Comparison of ENCODE assay signal across 24 mouse cellular contexts in the genomic region with DNA sequence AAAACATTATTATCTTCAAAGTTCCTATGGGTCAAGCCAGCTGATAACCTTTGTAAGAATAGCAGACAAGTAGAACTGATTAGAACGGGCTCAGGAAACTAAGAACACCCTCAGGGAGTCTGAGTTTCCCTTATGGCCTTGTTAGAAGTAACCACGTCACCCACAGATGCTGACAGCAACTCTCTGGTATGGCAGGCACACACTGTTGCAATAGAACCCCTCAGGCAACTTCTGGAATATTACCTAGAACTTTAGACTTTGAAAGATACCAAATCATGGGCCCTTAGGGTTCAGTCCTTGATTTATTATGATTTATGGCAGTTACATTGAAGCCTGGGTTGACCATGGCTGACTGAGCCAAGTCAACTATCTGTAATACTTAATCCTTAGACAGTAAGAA. TPM values are rescaled to one million over a fixed set of nuclear protein-coding genes. Genes with fewer than 3 reads are reported as not detected.
DNase-seq lines count a peak whose midpoint lies in the region; ATAC-seq and TF ChIP-seq lines count a peak whose summit lies in the region.
"Had no signal": no experiment of that assay in that cellular context is flagged by ENCODE, and none has a peak within 500 bp of the region (broad histone marks: within the 10 kb centered on the region; RNA-seq: fewer than 3 reads in every experiment).

No protein-coding gene starts in this region.

- no peaks in the 10 kb centered on the region for H3K36me3 ChIP-seq in heart, embryonic 10.5 days
- H3K36me3 ChIP-seq in midbrain, embryonic 11.5 days (ENCODE audit: control insufficient read depth, insufficient read depth, low read length) = no peaks in the 10 kb centered on the region
- no peaks in the 10 kb centered on the region for H3K36me3 ChIP-seq in midbrain, embryonic 14.5 days (ENCODE audit: control insufficient read depth, insufficient read depth, low read length)
- no peaks in the 10 kb centered on the region for H3K36me3 ChIP-seq in intestine, postnatal 0 days (ENCODE audit: control insufficient read depth, insufficient read depth)
- H3K36me3 ChIP-seq: embryonic facial prominence, embryonic 12.5 days; forebrain, embryonic 12.5 days; hindbrain, embryonic 12.5 days had no signal

- H3K9me3 ChIP-seq in heart, embryonic 10.5 days = no peaks in the 10 kb centered on the region
- H3K9me3 ChIP-seq in midbrain, embryonic 11.5 days (ENCODE audit: control insufficient read depth, low read length) = no peaks in the 10 kb centered on the region
- no peaks in the 10 kb centered on the region for H3K9me3 ChIP-seq in midbrain, embryonic 14.5 days (ENCODE audit: control insufficient read depth, low read length)
- no peaks in the 10 kb centered on the region for H3K9me3 ChIP-seq in intestine, postnatal 0 days (ENCODE audit: control insufficient read depth)
- H3K9me3 ChIP-seq: embryonic facial prominence, embryonic 12.5 days; forebrain, embryonic 12.5 days; hindbrain, embryonic 12.5 days had no signal

- H3K27me3 ChIP-seq in heart, embryonic 10.5 days (ENCODE audit: insufficient read depth, poor library complexity, severe bottlenecking) = no peaks in the 10 kb centered on the region
- H3K27me3 ChIP-seq in midbrain, embryonic 11.5 days (ENCODE audit: control insufficient read depth, insufficient read depth, low read length) = no peaks in the 10 kb centered on the region
- no peaks in the 10 kb centered on the region for H3K27me3 ChIP-seq in midbrain, embryonic 14.5 days (ENCODE audit: control insufficient read depth, insufficient read depth, low read length)
- no peaks in the 10 kb centered on the region for H3K27me3 ChIP-seq in intestine, postnatal 0 days (replicated peaks; ENCODE audit: control insufficient read depth, insufficient read depth, low read length)
- H3K27me3 ChIP-seq: CH12.LX; embryonic facial prominence, embryonic 12.5 days; forebrain, embryonic 12.5 days; hindbrain, embryonic 12.5 days had no signal

- no peak overlapping the region for H3K4me2 ChIP-seq in midbrain, embryonic 11.5 days
- H3K4me2 ChIP-seq in midbrain, embryonic 14.5 days (ENCODE audit: low read length) = no peak overlapping the region
- no peak overlapping the region for H3K4me2 ChIP-seq in intestine, postnatal 0 days (replicated peaks; ENCODE audit: low read depth)
- H3K4me2 ChIP-seq: embryonic facial prominence, embryonic 12.5 days; forebrain, embryonic 12.5 days; hindbrain, embryonic 12.5 days had no signal

- DNase-seq in heart, adult 11 months = peak; percentile 27
- DNase-seq in heart, embryonic 10.5 days (ENCODE audit: low spot score) = no peak
- peak; percentile 4 for DNase-seq in midbrain, embryonic 11.5 days (ENCODE audit: low spot score, missing footprints)
- no peak for DNase-seq in midbrain, embryonic 14.5 days
- no peak for DNase-seq in gastrocnemius, postnatal 14 days
- DNase-seq in urinary bladder, adult 2 months (ENCODE audit: low spot score) = no peak
- DNase-seq: adrenal gland, postnatal 14 days; cerebellum, adult 11-12 months; cerebellum, adult 9-10 months; cerebellum, postnatal 25 days; gastrocnemius, postnatal 25 days; heart, postnatal 10 days; heart, postnatal 4 days had no signal

- TF ChIP-seq CTCF in intestine, postnatal 0 days (IDR thresholded peaks at IDR 0.05; ENCODE audit: low read depth) = no peak

- intact Hi-C loops in gastrocnemius, postnatal 14 days (cut with DNase I; ENCODE audit: low total_unique reads) = no loop called here

- no peak overlapping the region for H3K4me3 ChIP-seq in heart, embryonic 10.5 days
- no peak overlapping the region for H3K4me3 ChIP-seq in midbrain, embryonic 11.5 days (ENCODE audit: low read depth, low read length)
- no peak overlapping the region for H3K4me3 ChIP-seq in midbrain, embryonic 14.5 days (replicated peaks; ENCODE audit: low read depth, low read length)
- no peak overlapping the region for H3K4me3 ChIP-seq in intestine, postnatal 0 days (ENCODE audit: low read depth, low read length)
- H3K4me3 ChIP-seq: embryonic facial prominence, embryonic 12.5 days; forebrain, embryonic 12.5 days; hindbrain, embryonic 12.5 days had no signal

- no peak overlapping the region for H3K9ac ChIP-seq in midbrain, embryonic 11.5 days (ENCODE audit: low read length)
- no peak overlapping the region for H3K9ac ChIP-seq in midbrain, embryonic 14.5 days (replicated peaks; ENCODE audit: low read length)
- H3K9ac ChIP-seq in intestine, postnatal 0 days (ENCODE audit: low read depth, low read length) = no peak overlapping the region
- H3K9ac ChIP-seq: embryonic facial prominence, embryonic 12.5 days; forebrain, embryonic 12.5 days; hindbrain, embryonic 12.5 days had no signal

- no peak overlapping the region for H3K27ac ChIP-seq in heart, embryonic 10.5 days
- H3K27ac ChIP-seq in midbrain, embryonic 11.5 days (ENCODE audit: low read depth, low read length) = no peak overlapping the region
- H3K27ac ChIP-seq in midbrain, embryonic 14.5 days (replicated peaks; ENCODE audit: low read depth, low read length) = no peak overlapping the region
- H3K27ac ChIP-seq in intestine, postnatal 0 days (ENCODE audit: low read depth, low read length) = no peak overlapping the region
- H3K27ac ChIP-seq: embryonic facial prominence, embryonic 12.5 days; forebrain, embryonic 12.5 days; hindbrain, embryonic 12.5 days had no signal

- ATAC-seq in midbrain, embryonic 11.5 days (ENCODE audit: low FRiP score) = no peak
- no peak for ATAC-seq in midbrain, embryonic 14.5 days (ENCODE audit: low FRiP score, low TSS enrichment)
- peak; percentile 95 for ATAC-seq in intestine, postnatal 0 days
- ATAC-seq: forebrain, embryonic 16.5 days; hindbrain, embryonic 16.5 days; inflammation-experienced regulatory T-cells, adult 6 months had no signal

- WGBS in heart, embryonic 10.5 days = 33% methylated on average over 2 of the region's 2 CpGs
- 73% methylated on average over 2 of the region's 2 CpGs for WGBS in midbrain, embryonic 11.5 days
- WGBS in midbrain, embryonic 14.5 days = 78% methylated on average over 2 of the region's 2 CpGs
- WGBS in intestine, postnatal 0 days = 26% methylated on average over 2 of the region's 2 CpGs

- H3K4me1 ChIP-seq in heart, embryonic 10.5 days = no peaks in the 10 kb centered on the region
- H3K4me1 ChIP-seq in midbrain, embryonic 11.5 days (ENCODE audit: control insufficient read depth, insufficient read depth, low read length) = no peaks in the 10 kb centered on the region
- H3K4me1 ChIP-seq in midbrain, embryonic 14.5 days (ENCODE audit: control insufficient read depth, insufficient read depth, low read length) = no peaks in the 10 kb centered on the region
- no peaks in the 10 kb centered on the region; the same call in 1 of the 2 replicates for H3K4me1 ChIP-seq in intestine, postnatal 0 days (replicated peaks; ENCODE audit: control insufficient read depth, insufficient read depth, low read length)
- H3K4me1 ChIP-seq: embryonic facial prominence, embryonic 12.5 days; forebrain, embryonic 12.5 days; hindbrain, embryonic 12.5 days had no signal

RNA-seq across cellular contexts. Expression of a gene that starts 23.6 kb away (rescaled TPM):
- 0.12 and 0.31 TPM in 2 replicates for polyA plus RNA-seq in heart, embryonic 10.5 days (2016; fragmentation: Nextera tagmentation; extraction: Ambion mirVana)
- 0.22 TPM in 1 of 2 replicates, not detected in the other for polyA plus RNA-seq in midbrain, embryonic 11.5 days (2014; fragmentation: Nextera tagmentation; extraction: Ambion mirVana)
- 0.57 and 0.80 TPM in 2 replicates for polyA plus RNA-seq in midbrain, embryonic 14.5 days (2014; fragmentation: Nextera tagmentation; extraction: Ambion mirVana)
- 0.26 and 0.56 TPM in 2 replicates for polyA plus RNA-seq in intestine, postnatal 0 days (2015; fragmentation: Nextera tagmentation; extraction: Ambion mirVana)
- not detected for total RNA-seq in gastrocnemius, postnatal 14 days (2021)
- polyA plus RNA-seq in urinary bladder, adult 2 months (2012; rRNA removed) = 3.3 and 4.7 TPM in 2 replicates
- total RNA-seq: adrenal gland, postnatal 14 days; gastrocnemius, adult 18-20 months; gastrocnemius, postnatal 25 days; heart, postnatal 10 days; heart, postnatal 4 days had no signal
- polyA plus RNA-seq: inflammation-experienced regulatory T-cells, adult 6 months had no signal

RNA-seq across cellular contexts. Expression of a gene that starts 27.2 kb away (rescaled TPM):
- polyA plus RNA-seq in heart, embryonic 10.5 days (2016; fragmentation: Nextera tagmentation; extraction: Ambion mirVana) = not detected in 2 replicates
- polyA plus RNA-seq in midbrain, embryonic 11.5 days (2014; fragmentation: Nextera tagmentation; extraction: Ambion mirVana) = not detected in 2 replicates
- not detected in 2 replicates for polyA plus RNA-seq in midbrain, embryonic 14.5 days (2014; fragmentation: Nextera tagmentation; extraction: Ambion mirVana)
- polyA plus RNA-seq in intestine, postnatal 0 days (2015; fragmentation: Nextera tagmentation; extraction: Ambion mirVana) = not detected in 2 replicates
- total RNA-seq in gastrocnemius, postnatal 14 days (2021) = not detected
- polyA plus RNA-seq in urinary bladder, adult 2 months (2012; rRNA removed) = not detected in 2 replicates
- total RNA-seq: adrenal gland, postnatal 14 days; CH12.LX; gastrocnemius, adult 18-20 months; gastrocnemius, postnatal 25 days; granulocyte monocyte progenitor cell, adult 5-6 weeks; heart, postnatal 10 days; heart, postnatal 4 days had no signal
- polyA plus RNA-seq: embryonic facial prominence, embryonic 12.5 days; forebrain, embryonic 12.5 days; forebrain, embryonic 16.5 days; heart, embryonic 14.5 days; hindbrain, embryonic 12.5 days; inflammation-experienced regulatory T-cells, adult 6 months had no signal

RNA-seq across cellular contexts. Expression of a gene that starts 39.7 kb away (rescaled TPM):
- polyA plus RNA-seq in heart, embryonic 10.5 days (2016; fragmentation: Nextera tagmentation; extraction: Ambion mirVana) = 92.2 and 111 TPM in 2 replicates
- 433 and 472 TPM in 2 replicates for polyA plus RNA-seq in midbrain, embryonic 11.5 days (2014; fragmentation: Nextera tagmentation; extraction: Ambion mirVana)
- 494 and 592 TPM in 2 replicates for polyA plus RNA-seq in midbrain, embryonic 14.5 days (2014; fragmentation: Nextera tagmentation; extraction: Ambion mirVana)
- 254 and 260 TPM in 2 replicates for polyA plus RNA-seq in intestine, postnatal 0 days (2015; fragmentation: Nextera tagmentation; extraction: Ambion mirVana)
- total RNA-seq in gastrocnemius, postnatal 14 days (2021) = 10 to 100 TPM; 39.9 to 51.1 TPM
- 201 and 236 TPM in 2 replicates for polyA plus RNA-seq in urinary bladder, adult 2 months (2012; rRNA removed)

RNA-seq across cellular contexts. Expression of a gene that starts 39.9 kb away (rescaled TPM):
- 8.4 and 9.5 TPM in 2 replicates for polyA plus RNA-seq in heart, embryonic 10.5 days (2016; fragmentation: Nextera tagmentation; extraction: Ambion mirVana)
- 17.1 and 20.1 TPM in 2 replicates for polyA plus RNA-seq in midbrain, embryonic 11.5 days (2014; fragmentation: Nextera tagmentation; extraction: Ambion mirVana)
- polyA plus RNA-seq in midbrain, embryonic 14.5 days (2014; fragmentation: Nextera tagmentation; extraction: Ambion mirVana) = 18.8 and 22.4 TPM in 2 replicates
- 6.7 TPM in 2 replicates for polyA plus RNA-seq in intestine, postnatal 0 days (2015; fragmentation: Nextera tagmentation; extraction: Ambion mirVana)
- total RNA-seq in gastrocnemius, postnatal 14 days (2021) = 1 to 10 TPM; 8.5 to 8.9 TPM
- 7.5 and 8.0 TPM in 2 replicates for polyA plus RNA-seq in urinary bladder, adult 2 months (2012; rRNA removed)

RNA-seq across cellular contexts. Expression of a gene that starts 43.4 kb away (rescaled TPM):
- not detected in 2 replicates for polyA plus RNA-seq in heart, embryonic 10.5 days (2016; fragmentation: Nextera tagmentation; extraction: Ambion mirVana)
- not detected in 2 replicates for polyA plus RNA-seq in midbrain, embryonic 11.5 days (2014; fragmentation: Nextera tagmentation; extraction: Ambion mirVana)
- not detected in 2 replicates for polyA plus RNA-seq in midbrain, embryonic 14.5 days (2014; fragmentation: Nextera tagmentation; extraction: Ambion mirVana)
- not detected in 2 replicates for polyA plus RNA-seq in intestine, postnatal 0 days (2015; fragmentation: Nextera tagmentation; extraction: Ambion mirVana)
- not detected for total RNA-seq in gastrocnemius, postnatal 14 days (2021)
- polyA plus RNA-seq in urinary bladder, adult 2 months (2012; rRNA removed) = not detected in 2 replicates
- total RNA-seq: adrenal gland, postnatal 14 days; CH12.LX; gastrocnemius, adult 18-20 months; gastrocnemius, postnatal 25 days; granulocyte monocyte progenitor cell, adult 5-6 weeks; heart, postnatal 10 days; heart, postnatal 4 days had no signal
- polyA plus RNA-seq: forebrain, embryonic 16.5 days; heart, embryonic 14.5 days; hindbrain, embryonic 12.5 days; inflammation-experienced regulatory T-cells, adult 6 months had no signal

Comparison
In these comparisons a context has a peak if more than half of its experiments do, and no peak if none do; other contexts are left out.
1. DNase-seq: peak in heart, adult 11 months (single experiment) and midbrain, embryonic 11.5 days (single experiment); none in heart, embryonic 10.5 days (single experiment), midbrain, embryonic 14.5 days (single experiment), gastrocnemius, postnatal 14 days (single experiment) and urinary bladder, adult 2 months (single experiment).